8 mouse cellular contexts compared by ENCODE assay signal in genomic region chr7:34387784-34388444, GRCm38 (mm10). TPM values are rescaled to one million over a fixed set of nuclear protein-coding genes. Genes with fewer than 3 reads are reported as not detected.
DNase-seq lines count a peak whose midpoint lies in the region; ATAC-seq and TF ChIP-seq lines count a peak whose summit lies in the region.

No protein-coding gene starts in this region.

- no peak for TF ChIP-seq POLR2A in cerebellum, adult 2 months (IDR thresholded peaks at IDR 0.05; ENCODE audit: borderline replicate concordance, insufficient read depth, low read length)

- H3K79me2 ChIP-seq in macrophage (ENCODE audit: inconsistent target), result peaks cover 58% of the 10 kb centered on the region

- DNase-seq in cerebellum, adult 2 months, result no peak
- DNase-seq in cerebellum, adult 8-10 months, result no peak
- peak; percentile 24 for DNase-seq in thymus, postnatal 14 days
- DNase-seq in thymus, postnatal 36 days, result no peak
- no peak for DNase-seq in gastrocnemius, postnatal 14 days

- H3K4me2 ChIP-seq in hindbrain, embryonic 12.5 days (replicated peaks), result peak overlapping the region; percentile 94

- intact Hi-C loops in gastrocnemius, postnatal 14 days (cut with DNase I; ENCODE audit: low total_unique reads), result no loop called here

- TF ChIP-seq CTCF in cerebellum, adult 2 months (IDR thresholded peaks at IDR 0.05; ENCODE audit: borderline replicate concordance, insufficient read depth, low read depth, low read length), result no peak

- peak overlapping the region; percentile 98 for H3K9ac ChIP-seq in hindbrain, embryonic 12.5 days

- H3K27me3 ChIP-seq in cerebellum, adult 2 months (ENCODE audit: control insufficient read depth, insufficient read depth, low read length), result no peaks in the 10 kb centered on the region
- H3K27me3 ChIP-seq in hindbrain, embryonic 12.5 days, result no peaks in the 10 kb centered on the region

- ATAC-seq in hindbrain, embryonic 12.5 days (ENCODE audit: low FRiP score), result no peak
- no peak for ATAC-seq in granulocyte monocyte progenitor cell, adult 5-6 weeks (replicated peaks; ENCODE audit: poor library complexity, severe bottlenecking)

- H3K4me1 ChIP-seq in cerebellum, adult 2 months (ENCODE audit: control insufficient read depth, insufficient read depth, low read length), result peaks cover 14% of the 10 kb centered on the region
- peaks cover 39% of the 10 kb centered on the region for H3K4me1 ChIP-seq in hindbrain, embryonic 12.5 days

- no peaks in the 10 kb centered on the region for H3K9me3 ChIP-seq in hindbrain, embryonic 12.5 days (replicated peaks)

- 0% methylated on average over 5 of the region's 5 CpGs for WGBS in cerebellum, adult 2 months
- 5% methylated on average over 5 of the region's 5 CpGs for WGBS in hindbrain, embryonic 12.5 days
- 7% methylated on average over 5 of the region's 5 CpGs for WGBS in macrophage (ENCODE audit: missing documents)

- no peaks in the 10 kb centered on the region for H3K36me3 ChIP-seq in hindbrain, embryonic 12.5 days
- H3K36me3 ChIP-seq in macrophage (ENCODE audit: inconsistent target), result no peaks in the 10 kb centered on the region

- peak overlapping the region; percentile 77 for H3K4me3 ChIP-seq in cerebellum, adult 2 months (replicated peaks; ENCODE audit: insufficient read depth, low read depth, low read length)
- H3K4me3 ChIP-seq in hindbrain, embryonic 12.5 days, result peak overlapping the region; percentile 94
- H3K4me3 ChIP-seq in macrophage (ENCODE audit: inconsistent target), result peak overlapping the region; percentile 80

- no peak overlapping the region for H3K27ac ChIP-seq in cerebellum, adult 2 months (ENCODE audit: insufficient read depth, low read length)
- no peak overlapping the region for H3K27ac ChIP-seq in hindbrain, embryonic 12.5 days
- H3K27ac ChIP-seq in macrophage, result peak overlapping the region; percentile 80

RNA-seq across cellular contexts. Expression of gene Lsm14a, which starts 5.2 kb away (rescaled TPM):
- polyA plus RNA-seq in cerebellum, adult 2 months (2012; rRNA removed), result 66.5 and 76.7 TPM in 2 replicates
- 91.6 and 94.8 TPM in 2 replicates for polyA plus RNA-seq in hindbrain, embryonic 12.5 days (2016; fragmentation: Nextera tagmentation; extraction: Ambion mirVana)
- 100 to 1,000 TPM in 23 of 26 experiments, 10 to 100 TPM in 3; 74.8 to 239 (median 169) TPM for total RNA-seq in macrophage (2018; cell fraction: chromatin; rRNA removed)
- 100 to 1,000 TPM in 22 of 26 experiments, 10 to 100 TPM in 4; 92.5 to 128 (median 106) TPM for total RNA-seq in macrophage (2018; cell fraction: cytosol; rRNA removed)
- 100 to 1,000 TPM in 20 of 26 experiments, 10 to 100 TPM in 6; 64.9 to 230 (median 121) TPM for total RNA-seq in macrophage (2018; cell fraction: nucleus; rRNA removed)
- 86.0 to 122 TPM (median 89.0 TPM) in 3 replicates for polyA plus RNA-seq in macrophage (2018)
- total RNA-seq in granulocyte monocyte progenitor cell, adult 5-6 weeks (2014; fragmentation: Nextera tagmentation), result 77.6 and 92.1 TPM in 2 replicates
- total RNA-seq in granulocyte monocyte progenitor cell, adult 5-6 weeks (2017), result 53.5 and 64.4 TPM in 2 replicates
- 10 to 100 TPM; 62.0 to 67.8 TPM for total RNA-seq in gastrocnemius, postnatal 14 days (2021)
